Mouse (Mus musculus) hindlimb bud, embryonic 11.5 days (tissue): ENCODE measurements at regions not wholly inside any gene's neighbourhood (a gene's known extent, or its start where the extent isn't known, plus 50 kb on each side); places are given as distances from the start of the nearest gene placed in this dataset.

Source experiments
- DNase-seq: peaks from one replicate; pipeline ENCODE4 v3.0.0-alpha.2; 2012; ENCODE audit warnings: low read depth, low spot score; ENCODE audit errors: extremely low spot score

DNA sequence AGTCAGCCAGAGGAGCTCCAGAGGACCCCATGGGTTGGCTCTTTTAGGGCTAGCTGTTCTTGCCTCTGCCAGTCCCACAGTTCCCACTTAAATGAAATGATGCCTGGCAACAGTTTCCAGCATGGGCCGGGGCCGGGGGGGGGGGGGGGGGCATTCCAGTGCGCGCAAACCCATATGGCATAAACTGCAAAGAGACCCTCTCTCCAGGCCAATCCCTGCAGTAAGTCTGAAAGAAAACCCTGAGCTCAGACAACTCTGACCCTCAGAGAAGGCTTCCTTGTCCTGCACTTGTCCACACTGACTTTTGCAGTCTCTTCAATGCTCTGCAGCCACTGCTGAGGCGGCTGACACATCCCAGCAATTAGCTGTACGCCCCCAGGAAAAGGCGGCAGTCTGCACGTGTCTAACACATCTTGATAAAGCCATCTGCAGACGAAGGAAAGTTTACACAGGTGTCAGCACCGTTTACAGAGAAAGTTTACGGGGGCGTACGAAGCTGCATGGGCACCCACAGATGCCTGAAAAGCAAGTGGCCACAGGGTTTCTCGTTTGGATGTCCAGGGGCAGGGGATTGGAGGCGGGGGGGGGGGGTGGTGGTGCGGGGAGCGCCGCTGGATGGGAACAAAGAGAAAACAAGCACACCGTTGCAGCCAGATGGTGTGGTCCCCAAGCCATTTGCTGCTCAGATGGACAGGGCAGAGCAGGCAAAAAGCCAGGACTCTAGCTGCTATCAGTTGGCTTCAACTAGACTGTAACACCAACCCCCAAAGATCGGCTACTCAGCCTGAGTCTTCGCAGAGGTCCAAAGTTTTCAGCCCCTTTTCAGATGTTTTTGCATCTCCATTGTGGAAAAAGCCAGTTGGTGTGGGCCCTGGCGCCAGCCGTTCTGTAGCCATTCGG lies 244.0 kb upstream of the Hs6st1 start:
- DNase-seq = no peak

DNA sequence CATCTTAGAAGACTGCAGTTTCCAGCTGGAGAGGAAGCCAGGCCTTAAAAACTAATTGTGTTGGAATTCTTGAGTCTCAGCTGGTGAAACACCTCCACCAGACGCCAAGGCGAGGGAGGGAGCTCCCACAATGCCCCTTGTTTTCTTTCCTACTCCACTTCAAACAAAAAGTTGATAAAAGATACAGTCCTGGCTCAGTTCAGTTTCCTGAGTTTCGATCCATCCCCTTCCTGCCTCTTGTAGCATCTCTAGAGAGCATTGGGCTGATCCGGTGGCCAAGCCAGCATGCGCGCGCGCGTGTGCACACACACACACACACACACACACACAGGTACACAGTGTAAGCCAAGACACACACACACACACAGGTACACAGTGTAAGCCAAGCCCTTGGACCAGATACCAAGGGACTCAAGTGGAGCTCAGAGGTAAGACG lies 242.7 kb upstream of the Hs6st1 start:
- DNase-seq = no peak

DNA sequence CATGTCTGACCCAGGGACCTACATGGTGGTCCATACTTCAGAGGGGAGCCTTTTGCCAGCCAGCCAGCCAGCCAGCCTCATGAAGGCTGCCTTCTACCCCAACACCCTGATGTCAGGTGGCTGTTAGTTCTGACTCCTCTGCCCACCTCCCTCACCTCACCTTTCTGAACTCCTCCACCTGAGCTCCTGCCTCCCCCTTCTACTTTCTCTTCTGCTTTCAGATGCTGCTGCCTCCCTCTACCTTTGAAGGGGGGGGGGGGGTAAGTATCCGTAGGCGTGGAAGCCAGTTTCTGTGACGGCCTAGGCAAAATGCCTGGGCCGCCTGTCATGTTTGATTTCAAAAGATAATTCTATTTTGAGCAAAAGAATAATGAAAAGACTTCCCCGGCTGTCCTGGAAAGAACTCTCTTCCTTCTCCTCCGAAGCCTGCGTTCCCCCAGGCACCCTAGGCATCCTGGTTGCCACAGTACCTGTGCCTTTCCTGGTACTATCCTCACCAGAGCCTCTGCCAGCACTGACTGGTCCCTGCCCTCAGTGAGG lies 241.6 kb upstream of the Hs6st1 start:
- no peak for DNase-seq

DNA sequence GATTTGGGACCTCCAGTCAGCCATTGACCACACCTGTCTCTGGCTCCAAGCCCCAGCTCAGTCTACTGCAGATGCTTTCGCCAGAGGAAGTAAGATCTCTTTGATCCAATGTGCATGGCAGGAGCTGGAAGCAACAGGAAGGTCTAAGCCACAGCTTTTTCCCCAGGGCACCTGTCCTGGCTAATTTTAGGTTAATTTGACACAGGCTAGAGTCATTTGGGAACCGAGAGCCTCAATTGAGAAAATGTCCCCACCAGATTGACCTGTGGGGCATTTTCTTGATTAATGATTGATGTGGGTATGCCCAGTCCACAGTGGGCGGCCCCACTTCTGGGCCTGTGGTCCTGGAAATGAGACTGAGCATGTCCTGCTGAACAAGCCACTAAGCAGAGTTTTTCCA lies 240.7 kb upstream of the Hs6st1 start:
- DNase-seq = no peak

DNA sequence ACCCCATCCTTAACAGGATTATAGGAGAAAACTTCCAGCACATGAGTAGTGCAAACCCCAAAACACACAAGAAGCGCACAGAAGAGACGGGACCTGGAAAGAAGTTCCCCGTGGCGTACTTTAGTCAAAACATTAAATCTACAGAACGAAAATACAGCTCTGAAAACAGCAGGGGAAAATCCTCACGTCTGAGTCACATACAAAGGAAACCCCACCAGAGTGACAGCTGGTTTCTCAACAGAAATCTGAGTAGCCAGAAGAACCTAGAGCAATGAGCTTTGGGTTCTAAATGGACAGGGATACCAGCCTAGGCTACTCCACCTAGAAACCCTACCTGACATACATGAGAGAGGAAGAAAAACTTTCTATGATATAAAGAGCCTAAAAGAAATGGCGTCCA lies 234.0 kb upstream of the Hs6st1 start:
- DNase-seq = no peak

DNA sequence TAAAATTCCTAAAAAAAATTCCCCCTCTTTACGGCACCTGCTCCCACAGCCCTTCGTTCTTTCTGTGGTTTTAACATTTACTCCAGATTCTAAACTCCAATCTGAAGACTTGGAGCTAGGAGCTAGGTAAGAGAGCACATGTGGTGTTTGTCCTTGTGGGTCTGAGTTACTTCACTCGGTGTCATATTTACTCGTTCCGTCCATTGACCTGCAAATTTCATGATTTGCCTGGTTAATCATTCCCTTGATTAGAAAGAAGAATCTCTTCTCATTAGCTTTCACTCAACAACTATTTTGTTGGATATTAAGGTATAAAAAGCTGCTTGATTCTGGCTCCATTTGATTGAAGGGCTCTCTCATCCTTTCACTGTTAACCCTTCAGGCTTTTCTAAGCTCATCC lies 231.6 kb upstream of the Hs6st1 start:
- no peak for DNase-seq

DNA sequence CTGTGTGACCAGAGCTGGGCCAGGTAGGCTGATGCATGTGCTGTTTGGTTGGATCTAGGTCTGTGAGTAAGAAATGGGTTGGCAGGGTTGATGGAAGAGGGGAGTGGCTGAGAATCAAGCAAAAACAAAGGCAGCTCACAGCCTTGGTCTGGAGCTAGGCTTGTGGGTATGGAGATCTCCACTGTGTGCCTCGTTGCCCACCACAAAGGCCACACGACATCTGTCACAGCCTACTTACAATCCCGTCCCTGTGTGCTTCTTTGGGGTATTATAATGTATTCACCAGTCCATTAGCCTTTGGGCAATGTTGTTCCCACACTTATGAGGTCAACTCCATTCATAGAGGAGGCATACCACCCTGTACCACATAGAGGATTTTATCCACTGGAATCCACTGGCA lies 229.6 kb upstream of the Hs6st1 start:
- no peak for DNase-seq

DNA sequence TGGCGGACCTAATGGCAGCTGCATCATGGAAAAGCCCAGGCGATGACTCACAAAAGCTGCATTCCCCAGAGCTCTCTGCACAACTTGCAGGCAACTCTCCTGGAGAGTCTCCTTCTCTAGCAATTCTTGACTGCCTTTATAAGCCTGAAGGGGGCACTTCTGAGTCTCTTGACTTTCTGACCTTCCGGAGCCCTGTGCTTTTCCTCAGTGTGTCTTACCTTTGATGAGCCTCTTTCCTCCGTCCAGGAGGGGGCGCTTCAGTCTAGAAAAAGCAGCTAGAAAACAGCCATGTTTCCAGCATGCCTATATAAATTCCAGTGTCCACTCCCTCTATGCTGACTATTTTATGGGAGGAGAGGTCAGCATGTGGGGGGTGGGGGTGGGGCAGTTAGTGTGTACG lies 228.8 kb upstream of the Hs6st1 start:
- DNase-seq = peak; percentile 12

DNA sequence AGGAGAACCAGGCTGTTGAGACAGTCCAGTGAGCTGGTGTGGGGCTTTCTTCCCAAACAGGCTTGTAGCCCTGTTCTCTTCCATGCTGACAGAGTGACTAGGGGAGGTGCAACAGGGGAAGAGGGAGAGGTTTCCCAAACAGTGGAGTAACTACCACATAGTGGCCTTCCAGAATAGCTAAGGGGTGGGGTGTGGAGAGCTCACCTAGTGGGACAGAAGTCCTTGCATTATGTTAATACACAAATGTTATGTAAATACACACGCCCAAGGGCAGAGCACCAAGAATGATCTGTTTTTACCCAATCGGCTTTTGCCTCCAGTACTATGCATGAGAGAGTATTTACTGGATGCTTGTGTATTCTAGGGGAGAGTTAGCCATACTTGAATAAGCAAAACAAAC lies 226.6 kb upstream of the Hs6st1 start:
- DNase-seq = no peak

DNA sequence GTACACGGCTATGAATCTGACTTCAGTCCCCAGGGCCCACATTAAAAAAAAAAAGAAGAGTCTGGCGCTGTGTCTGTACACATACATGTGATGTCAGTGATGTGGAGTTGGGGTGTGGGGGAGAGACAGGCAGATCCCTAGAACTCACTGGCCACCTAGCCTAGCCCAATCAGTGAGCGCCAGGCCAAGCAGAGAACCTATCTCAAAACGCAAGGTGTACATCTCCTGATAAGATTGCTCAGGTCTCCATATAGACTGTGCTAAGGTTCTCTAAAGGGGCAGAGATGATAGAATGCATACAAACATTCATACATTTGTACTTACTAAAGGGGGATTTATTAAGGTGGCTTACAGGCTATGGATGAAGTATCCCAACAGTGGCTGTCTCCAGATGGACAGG lies 225.5 kb upstream of the Hs6st1 start:
- no peak for DNase-seq

DNA sequence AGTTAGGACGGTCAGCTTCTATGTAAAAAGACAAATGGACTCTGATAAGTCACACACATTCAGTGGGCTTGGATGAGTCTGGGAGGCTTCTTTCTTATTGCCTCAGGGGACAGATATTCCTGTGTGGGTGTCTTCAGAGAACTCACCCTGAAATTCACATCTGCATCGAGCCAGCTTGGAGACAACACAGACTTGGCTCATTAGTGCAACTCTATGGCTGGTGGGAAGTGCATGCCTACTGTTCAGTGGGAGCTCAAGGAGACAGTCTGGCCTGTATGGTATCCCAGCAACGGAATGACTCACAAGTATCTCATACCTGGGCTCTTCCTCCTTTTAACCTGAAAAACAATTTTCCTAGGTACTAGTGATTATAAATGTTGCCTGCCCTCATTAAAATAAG lies 224.6 kb upstream of the Hs6st1 start:
- no peak for DNase-seq

DNA sequence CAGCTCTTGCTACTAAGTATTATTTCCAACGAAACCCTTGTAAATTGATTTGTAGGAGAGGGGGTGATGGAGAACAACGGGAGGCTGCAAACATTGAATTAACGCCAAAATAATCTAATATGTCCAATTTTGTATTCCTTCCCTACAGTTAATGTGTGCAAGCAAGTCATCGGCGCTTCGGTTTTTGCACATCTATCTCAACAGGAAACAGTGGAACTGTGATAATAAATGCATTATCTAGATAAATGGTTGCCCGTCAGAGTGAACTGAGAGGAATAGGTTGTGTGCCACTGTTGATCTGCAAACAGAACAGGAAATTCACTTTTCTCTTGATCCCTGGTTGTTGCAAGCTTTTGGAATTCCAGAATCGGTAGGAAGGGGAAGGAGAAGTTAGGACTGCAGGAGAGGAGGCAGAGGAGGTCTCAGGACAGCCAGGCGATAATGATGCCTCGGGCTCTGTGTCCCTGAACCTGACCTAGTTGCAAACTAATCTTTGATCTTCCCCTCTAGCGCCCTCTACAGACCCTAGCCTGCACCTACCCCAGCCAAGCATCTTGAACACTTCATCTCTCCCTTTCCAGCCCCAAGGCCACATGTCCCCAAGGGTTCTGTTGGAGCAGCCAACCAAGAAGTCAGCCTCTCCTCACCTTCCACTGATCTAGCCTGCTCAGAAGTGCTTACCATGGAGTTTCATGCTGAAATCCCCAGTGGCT lies 221.8 kb upstream of the Hs6st1 start:
- DNase-seq = no peak

DNA sequence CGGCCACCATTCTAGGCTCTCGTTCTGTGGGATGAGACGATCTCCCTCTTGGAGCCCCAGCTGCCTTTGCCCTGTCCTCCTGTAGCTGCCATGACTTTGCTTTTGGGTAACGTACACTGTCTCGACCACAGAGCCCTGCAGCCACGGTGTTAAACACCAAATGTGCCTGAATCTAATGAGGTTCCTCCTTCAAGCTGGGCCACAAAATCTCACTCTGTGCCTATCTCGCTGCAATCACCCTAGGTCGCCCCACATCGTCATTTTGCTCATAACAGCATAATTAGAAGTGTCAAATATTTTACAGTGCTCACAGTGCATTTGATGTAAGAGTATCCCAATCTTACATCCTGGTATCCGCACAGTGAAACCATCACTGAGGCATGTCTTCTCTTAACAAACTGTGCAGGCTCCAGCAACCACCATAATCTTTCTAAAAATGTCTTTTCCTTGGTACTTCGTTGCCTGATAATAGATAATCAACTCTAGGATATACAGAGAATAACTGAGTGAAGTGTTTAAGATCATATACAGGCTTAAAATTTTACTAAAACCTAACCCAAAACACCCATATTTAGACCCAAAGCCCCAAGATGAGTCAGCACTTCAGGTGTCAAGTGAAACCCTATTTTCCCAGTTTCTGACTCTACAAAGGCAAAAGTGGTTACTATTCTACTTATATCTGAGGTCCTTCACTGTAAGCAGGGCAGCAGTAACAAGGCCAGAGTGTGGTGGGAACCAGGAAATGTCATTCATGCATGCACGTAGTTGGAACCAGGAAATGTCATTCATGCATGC lies 219.8 kb upstream of the Hs6st1 start:
- DNase-seq = no peak

DNA sequence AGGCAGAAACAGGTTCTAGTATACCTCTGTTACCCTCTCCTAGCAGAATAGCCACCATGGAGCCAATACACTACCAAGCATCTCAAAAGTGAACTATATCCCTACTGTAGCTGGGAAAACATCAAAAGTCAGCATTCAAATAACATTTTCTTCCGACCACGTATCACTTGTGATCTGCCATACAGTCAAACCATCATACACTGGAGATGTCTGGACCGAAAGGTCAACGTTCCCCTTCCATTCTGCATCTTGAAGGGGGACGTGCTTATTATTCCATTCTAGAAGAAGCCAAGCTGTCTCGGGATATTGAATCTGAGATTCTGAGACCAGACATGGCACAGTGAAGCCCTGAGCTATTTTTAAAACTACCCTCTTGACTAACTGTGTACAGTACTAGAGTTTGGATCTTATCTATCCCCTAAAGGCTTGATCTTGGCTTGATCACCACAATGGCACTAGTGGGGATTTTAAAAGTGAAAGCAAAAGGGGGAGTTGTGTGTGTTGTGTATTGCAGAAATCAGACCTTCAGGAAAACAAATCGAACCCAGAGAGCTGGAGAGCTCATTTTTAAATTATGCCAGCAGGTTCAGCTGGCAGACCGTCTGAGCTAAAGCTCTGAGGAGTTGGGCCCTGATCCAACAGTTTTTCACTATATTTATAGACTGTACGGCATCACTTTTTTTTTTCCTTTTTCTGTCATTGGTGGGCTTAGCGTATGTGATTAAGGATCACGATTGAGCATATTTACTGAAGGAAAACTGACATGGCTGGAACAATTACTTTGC lies 218.6 kb upstream of the Hs6st1 start:
- no peak for DNase-seq

DNA sequence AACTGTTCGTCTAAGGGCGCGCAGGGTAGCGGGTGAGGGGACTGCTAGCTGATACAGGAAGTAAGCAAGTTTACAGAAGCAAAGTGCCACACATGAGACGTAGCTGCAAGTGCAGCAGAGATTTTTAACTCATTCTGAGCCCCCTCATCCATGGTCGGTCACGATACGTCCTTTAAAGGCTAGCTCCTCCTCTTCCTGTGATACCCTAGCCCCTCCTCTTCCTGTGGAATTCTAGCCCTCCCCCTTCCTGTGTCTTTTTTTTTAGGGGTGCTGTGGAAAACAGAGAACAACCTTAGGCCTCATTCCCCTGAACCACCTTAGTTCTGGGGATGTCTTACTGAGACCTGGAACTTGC lies 218.0 kb upstream of the Hs6st1 start:
- DNase-seq = no peak

DNA sequence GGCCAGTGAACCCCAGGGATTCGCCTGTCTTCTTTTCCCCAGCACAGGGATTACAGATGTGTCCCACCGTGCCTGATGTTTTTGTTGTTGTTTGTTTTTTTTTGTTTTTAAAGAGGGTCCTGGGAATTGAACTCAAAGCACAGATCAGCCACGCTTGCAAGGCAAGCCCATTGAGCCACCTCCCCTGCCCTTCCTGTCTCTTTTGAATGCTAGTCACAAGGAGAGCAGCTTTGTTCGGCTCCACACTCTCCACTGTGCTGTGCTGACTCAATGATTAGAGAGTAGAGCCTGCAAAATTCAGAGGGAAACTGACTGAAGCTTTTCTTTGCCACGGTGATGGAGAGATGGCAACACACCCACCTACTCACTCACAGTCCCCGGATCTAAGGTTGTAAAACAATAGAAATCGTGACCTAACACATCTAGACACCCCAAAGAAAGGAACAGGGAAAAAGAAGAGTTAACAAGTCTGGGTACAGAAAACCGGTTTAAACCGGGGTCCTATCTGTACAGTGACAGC lies 217.6 kb upstream of the Hs6st1 start:
- no peak for DNase-seq

DNA sequence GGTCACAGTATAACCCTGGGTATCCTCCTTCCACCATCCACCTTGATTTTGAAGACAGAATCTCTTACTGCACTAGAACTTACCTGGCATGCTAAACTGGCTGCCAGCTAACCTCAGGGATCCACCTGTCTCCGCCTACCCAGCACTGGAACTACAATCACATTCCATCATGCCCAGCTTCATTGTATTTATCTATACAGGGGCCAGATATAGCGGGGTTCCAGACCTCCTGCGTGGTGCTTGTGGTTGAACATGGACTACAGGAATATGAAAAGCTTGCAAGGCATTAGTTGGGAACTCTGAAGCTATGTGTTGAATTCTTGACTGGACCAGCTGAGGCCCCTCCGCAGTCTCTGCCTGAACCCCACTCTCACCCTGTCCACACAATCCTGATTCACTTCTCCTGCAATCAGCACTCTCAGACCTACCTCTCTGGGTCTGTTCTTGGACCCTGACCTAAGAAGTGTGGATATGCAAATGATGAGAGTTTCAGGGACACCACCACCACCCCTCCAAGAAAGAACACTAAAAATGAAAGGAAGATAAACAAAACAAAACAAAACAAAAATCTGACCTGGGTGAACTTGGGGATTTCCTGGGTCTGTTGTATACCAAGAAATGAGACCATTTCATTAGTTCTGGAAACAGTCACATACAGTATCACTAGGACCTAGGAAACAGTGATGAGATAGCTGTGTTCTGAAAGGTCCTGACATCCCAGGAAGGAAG lies 216.4 kb upstream of the Hs6st1 start:
- DNase-seq = no peak

DNA sequence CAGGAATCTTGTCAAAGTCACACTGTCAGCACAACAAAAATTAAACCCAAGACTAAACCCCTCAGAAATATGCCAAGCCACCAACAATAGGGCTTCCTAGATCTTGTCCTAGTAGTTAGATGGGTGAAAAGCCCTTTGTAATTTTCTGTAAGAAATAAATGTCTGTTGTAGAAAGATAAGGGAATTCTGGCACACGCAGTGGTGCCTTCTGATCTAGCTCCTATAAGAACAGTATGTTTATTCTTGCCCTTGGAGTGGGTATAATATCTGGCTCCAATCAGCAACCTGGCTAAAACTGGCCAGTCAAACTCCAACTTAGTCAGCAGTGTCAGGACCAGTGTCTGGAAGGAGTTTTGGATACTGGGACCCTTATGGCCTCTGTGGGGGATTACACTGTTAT lies 215.2 kb upstream of the Hs6st1 start:
- DNase-seq = no peak

DNA sequence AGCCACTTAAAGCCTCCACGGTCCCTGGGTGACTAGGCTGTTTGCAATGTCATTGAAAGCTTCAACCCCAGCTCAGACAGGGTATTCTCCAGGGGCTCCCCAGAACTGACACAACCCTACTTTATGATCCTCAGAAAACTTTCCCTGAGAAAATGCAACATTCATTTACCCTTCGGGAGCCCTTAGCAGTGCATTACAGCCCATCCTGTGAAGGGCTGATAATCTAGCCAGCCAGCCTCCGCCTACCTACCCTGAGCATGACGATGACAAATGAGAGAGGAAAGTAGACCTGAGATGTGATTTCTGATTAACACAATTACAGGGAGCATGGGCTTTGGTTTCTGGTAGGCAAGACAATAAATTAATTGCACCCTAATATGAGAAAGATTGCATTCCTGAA lies 212.6 kb upstream of the Hs6st1 start:
- no peak for DNase-seq

DNA sequence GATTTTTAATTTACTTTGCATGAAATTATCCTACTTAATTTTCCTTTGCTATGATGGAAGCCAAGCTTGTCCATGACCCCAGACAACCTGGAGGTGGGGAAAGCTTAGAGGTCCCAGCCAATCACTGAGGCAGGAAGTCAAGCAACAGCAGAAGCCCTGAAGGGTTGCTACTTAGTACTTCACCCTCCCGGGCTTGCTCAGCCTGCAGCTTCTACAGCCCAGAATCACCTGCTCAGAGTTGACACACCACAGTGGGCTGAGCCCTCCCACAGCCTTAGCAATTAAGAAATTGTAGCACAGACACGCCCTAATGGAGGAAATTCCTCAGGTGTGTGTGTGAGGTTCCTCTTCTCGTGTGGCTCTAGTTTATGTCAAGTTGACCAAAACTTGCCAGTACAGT lies 209.9 kb upstream of the Hs6st1 start:
- no peak for DNase-seq
